Mouse (Mus musculus) gastrocnemius, postnatal 10 days (tissue): ENCODE results near the gene Itpr1. TPM values are rescaled to one million over a fixed set of nuclear protein-coding genes. Genes with fewer than 3 reads are reported as not detected.
"Not testable (repeated sequence)": the region's sequence is repeated elsewhere in the genome, so short reads cannot be mapped to it uniquely, and the experiment has no call there.

ENCODE experiments used
- DNase-seq: peaks from one replicate; pipeline ENCODE4 v3.0.0; 2021; ENCODE audit warnings: mixed read lengths
- total RNA-seq, 2 experiments: library from RNA; stranded (reverse); gene quantifications; 2 replicates each; pipeline ENCODE4 v1.2.3; 2021

Gene Itpr1
- total RNA-seq, 2 experiments from 2014 or later: 19.7 to 30.6 TPM

DNA sequence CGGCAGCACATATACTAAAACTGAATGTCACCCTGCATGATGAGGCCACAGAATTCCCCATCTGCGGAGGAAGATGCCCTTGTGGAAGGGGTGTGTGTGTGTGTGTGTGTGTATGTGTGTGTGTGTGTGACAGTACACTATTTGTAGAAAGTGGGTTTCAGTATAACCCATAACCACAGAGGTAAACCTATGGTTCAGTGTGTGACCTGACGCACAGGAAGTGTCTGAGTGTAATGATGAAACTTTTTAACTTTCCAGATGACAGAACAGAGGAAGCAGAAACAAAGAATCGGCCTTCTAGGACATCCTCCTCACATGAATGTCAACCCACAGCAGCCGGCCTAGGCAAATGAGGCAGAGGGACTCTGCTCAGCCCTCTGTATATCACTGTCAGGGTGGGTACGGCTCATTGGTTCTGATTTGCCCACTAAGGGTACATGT lies 336.6 kb downstream of the Itpr1 start:
- DNase-seq: no peak

DNA sequence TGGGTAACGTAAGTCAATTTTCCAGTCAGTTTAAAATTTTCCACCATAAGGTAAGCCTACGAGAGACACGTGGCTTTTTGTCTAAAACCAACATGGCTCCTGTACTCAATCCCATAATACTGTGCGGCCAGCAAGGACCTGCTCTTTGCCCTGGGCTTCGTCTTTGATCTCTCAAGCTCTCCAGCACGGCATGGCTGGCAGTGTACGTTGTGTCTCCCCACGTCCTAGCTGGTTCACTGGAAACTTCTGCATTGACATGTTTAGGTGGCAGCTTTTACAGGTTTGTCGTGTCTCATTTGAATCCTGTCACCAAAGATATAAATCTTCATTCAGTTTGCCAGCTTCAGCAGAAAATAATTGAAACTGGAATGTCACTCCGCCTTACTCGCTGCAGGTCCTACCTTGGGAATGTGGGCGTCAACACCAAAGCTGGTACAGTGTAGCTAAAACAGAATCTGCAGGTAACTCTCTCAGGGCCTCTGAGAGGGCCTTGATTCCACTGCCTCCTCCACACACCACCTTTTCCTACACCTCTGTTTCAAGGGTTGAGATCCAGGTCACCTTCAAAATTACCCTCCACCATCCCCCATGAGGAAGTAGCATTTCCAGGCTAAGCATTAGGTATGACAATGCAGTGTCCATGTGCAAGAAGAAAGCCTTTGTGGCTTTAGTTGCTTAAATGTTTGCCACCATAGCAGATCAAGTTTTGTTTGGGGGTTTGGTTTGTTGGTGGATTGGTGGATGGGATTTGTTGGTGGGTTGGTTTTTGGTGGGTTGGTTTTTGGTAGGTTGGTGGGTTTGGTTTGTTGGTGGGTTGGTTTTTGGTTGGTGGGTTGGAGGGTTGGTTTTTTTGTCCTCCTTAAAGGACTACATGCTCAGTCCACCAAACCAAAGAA lies 339.1 kb downstream of the Itpr1 start:
- DNase-seq: no peak

DNA sequence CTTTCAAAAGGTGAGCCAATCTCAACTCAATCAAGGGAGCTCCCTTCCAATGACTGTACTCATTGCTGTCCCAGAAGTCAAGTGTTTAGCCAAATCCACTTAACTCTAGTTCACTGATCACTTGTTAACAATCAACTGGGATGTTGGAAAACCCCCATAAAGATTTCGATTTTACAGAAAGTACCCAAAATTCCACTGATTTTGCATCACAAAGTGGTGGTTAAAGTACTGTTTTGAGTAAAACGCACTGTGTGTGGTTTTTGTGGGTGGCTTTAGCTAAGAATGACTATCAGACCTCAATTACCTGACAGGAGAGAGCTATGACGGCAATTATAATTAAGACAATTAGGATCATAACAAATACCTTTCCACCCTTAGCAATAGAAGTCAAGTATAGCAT lies 340.1 kb downstream of the Itpr1 start:
- DNase-seq: no peak

DNA sequence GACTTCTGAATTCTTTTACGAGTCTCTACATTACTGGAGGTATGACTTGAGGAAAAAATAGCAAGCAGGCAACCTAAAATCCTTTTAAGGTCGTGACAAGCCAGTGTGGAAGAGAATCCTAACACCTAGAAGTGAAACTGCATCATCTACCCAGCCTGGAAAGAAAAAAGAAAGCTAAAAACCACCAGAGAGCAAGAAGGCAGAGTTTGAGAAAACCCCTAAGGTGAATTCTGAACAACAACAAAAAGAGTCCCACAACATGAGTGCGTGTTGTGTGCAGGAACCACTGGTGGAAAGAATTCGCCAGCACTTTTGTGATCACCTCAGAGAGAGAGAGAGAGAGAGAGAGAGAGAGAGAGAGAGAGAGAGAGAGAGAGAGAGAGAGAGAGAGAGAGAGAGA lies 340.6 kb downstream of the Itpr1 start:
- DNase-seq: no peak

DNA sequence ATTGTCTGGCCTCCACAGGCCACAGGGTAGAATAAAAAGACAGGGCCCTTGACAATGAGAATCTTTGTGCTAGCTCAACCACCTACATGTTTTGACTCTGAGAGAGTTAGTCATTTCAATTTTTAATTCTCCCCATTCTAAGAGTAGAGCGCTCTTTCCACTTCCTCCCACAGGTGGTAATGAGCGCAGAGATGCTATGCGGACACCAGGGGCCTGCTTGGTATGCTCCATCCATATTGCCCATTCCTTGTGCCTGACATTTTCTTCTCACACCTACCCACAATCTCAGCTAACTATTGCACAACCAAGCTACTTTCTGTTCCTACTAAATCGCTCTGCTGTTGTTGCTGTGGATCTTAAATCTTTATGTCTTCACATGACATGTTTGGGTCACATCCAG lies 341.5 kb downstream of the Itpr1 start:
- no peak for DNase-seq

DNA sequence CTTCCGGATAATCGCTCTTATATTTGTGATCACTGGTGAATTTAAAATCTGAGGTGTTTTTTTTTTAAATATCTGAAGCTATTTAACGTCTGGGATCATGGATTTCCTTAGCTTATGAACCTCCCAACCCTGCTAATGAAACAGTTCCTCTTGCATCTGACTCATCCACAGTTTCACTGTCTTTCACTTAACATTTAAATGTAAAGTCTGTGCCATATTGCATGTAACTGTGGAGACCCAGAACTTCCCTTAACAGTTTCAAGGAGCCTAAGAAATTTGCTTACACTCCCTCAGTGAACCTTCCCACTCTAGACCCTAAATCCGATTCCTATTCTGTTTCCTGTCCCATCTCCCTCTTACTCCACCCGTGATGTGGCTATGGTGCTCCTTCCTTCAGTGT lies 342.0 kb downstream of the Itpr1 start:
- DNase-seq: no peak

DNA sequence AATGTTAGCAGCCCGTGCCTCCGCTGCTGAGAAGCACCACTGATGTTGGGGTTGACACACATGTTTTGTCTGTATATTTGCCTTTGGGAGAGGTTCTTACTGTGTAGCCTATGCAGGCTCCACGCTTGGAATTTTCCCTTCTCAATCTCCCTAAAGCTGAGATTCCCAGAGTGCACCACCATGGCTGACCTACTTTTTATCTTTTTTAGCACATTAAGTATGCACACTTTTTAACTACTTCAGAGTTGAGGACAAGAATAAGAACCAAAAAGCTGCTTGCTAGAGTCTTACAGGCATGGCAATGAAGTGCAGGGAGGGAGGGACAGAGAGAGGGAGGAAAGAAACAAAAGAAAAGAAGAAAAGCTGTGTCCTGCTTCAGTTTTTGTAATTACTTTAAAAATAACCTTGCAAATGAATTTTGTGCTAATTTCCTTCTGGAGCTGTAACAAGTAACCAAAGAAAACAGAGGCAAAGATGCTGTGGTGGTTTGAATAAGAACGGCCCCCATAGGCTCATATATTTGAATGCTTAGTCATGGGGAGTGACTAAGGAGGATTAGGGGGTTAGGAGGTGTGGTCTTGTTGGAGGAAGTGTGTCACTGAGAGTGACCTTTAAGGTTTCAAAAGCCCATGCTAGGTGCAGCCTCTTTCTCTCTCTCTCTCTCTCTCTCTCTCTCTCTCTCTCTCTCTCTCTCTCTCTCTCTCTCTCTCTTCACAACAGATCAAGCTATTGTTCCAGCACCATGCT lies 344.9 kb downstream of the Itpr1 start:
- DNase-seq: no peak

DNA sequence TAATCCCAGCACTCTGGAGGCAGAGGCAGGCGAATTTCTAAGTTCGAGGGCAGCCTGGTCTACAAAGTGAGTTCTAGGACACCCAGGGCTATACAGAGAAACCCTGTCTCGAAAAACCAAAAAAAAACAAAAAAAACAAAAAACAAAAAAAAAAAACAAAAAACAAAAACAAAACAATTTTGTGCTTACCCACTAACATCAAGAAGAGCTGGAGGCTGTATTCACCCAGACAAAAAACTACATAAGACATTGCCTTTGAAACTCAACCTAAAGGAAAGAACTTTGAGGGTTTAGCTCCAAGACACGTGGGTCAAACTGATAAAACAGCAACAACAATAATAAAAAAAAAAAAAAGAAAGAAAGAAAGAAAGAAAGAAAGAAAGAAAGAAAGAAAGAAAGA lies 346.3 kb downstream of the Itpr1 start:
- DNase-seq: not testable (repeated sequence)

DNA sequence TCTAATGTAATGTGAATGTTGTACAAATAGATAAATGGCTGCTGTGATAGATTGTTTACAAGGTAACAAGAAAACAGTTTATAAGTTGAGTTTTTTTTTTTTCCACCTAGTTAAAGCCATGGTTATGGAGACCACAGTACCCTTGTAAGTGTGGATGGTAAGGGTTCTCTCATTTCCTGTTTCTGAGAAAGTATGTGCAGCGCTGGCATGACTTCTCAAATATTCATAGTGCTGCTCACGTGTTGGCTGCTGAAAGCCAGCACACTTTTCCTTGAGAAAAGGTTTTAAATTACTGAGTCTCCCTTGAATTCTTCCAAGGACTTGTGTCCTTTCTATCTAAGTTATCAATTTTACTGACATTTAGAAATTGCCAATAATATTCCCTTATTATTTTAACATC lies 350.1 kb downstream of the Itpr1 start:
- DNase-seq: no peak

DNA sequence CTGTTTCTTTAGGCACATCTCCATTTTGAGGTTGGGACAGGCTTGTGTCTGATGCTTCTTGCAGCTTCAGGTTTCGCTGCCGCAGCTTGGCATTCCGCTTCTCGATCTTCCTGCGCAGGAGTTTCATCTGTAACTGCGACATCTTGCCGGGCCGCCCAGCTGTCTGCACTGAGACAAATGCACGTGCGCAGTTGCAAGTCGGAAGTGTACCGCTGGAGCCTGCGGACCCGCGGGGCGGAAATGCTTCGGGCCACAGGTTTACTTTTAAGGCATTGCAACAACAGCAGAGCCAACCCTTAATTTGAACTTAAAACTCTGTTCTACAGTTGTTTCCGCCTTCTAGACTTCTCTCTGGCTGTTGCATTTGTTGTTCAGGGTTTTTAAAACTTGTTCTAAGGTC lies 352.6 kb downstream of the Itpr1 start:
- not testable (repeated sequence) for DNase-seq

DNA sequence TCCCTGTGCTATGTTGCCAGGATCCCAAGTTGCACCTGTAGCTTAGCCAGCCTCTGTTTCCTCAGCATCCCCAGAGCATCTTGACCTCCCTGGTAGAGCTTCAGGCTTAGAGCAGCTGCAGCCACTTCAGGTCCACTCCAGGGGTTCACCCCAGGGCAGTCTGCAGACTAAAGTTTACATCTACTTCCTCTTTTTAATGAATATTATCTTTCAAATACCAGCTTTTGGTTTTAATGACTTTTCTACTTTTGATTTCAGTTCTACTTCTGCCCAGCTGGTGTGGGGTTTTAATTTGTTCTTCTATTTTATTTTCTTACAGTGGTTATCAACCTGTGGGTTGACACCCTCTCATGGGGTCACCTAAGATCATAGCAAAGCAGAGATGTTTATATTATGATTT lies 353.7 kb downstream of the Itpr1 start:
- DNase-seq: no peak

DNA sequence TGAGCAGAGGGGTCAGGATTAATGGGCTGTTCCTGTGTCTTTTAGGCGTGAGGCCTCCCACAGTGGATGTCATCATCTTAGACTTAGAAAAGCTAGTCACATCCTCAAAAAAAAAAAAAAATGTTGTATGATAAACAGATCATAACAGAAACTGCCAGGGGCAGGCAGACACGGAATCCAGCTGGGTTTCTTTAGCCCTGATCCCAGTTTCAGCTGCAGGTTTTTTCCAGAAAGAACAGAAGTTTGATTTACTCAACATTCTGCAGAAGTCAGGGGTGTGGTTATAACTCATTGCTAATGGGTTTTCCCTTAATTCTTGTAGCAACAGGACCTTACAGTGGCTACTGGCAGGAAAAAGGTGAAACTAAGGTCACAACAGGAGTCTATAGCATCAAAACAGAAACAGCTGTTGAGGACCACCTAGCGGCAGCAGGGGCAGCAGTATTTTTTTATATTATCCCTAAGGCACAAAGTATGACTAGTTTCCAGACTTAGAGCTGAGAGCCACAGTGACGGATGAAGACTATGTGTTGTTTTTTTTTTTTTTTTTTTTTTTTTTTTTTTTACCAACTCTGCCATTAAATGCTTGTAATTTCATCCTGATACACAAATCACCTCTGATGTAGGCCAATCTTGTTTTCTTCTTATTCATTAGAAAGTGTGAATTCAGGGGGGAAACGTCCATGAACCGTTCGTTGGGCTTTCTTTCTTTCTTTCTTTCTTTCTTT lies 356.7 kb downstream of the Itpr1 start:
- DNase-seq: no peak

DNA sequence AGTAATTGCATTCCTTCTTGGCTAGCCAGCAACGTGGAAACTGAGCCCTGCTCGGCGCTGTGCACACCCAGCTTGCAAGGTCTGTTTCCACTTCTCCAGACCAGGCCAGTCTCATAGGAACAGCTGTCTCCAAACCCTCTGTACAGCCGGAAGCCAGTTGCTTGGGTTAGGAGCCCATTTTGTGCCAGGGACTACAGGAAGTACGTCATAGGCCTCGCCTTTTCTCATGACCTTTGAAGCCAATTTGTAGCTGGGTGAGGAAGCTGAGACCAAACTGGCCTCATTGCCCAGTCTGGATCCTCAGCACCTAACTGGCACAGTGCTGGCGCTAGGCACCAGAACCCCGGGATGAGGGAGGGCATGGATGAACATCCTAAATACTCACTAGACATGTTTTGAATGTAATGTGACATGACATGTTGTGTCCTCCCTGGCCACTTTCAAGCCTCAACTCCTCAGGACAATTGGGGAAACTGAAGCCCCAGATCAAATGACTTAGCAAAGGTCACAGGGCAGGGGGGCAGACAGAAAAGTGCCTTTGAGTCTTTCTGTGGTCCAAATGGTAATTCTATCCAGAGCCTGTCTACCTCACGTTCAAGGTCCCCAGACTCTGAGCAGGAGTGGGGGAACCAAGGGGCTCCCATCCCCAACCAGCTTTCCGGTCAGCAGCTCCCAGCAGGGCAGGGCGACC lies 357.6 kb downstream of the Itpr1 start:
- DNase-seq: peak; percentile 35

DNA sequence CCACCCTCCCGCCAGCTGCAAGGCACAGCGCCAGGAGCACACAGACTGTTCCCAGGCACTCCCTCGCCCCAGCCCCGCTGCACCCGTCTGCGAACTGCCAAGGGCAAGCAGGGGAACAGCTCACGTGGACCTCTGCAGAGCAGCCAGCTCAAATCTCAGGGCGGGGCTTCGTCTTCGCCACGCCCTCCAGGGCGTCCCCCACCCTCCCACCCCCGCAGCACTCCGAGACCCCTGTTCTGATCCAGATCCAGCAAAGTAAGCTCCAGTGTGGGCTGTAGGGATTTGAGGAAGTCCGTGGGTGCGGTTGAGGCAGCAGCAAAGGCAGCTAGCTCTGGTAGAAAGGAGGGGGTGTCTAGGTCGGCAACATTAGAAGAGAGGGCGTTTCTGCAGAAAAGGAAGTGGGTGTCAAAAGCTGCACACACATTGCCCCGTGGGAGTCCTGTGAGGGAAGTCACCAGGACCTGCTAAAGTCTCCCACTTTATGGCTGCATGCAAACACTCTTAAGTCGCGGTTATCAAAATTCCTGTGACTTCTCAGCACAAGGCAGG lies 358.2 kb downstream of the Itpr1 start:
- peak; percentile 88 for DNase-seq

DNA sequence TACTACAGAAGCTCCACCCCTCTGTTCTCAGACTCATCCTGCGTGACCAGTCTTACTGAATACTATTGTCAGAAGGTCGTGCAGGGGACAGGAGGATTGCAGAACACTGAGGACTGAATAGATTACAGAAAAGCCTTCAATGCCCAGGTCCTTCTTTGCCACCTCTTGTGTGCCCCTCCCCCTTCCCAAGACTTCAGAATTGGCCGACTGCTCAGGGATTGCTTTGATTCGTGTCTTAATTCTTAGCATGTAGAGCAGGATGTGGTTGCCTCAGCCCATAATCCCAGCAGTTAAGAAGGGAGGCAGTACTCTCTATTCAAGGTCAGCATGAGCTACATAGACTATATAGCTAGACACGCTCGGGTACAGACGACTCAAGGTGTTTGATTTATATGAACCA lies 359.8 kb downstream of the Itpr1 start:
- no peak for DNase-seq

DNA sequence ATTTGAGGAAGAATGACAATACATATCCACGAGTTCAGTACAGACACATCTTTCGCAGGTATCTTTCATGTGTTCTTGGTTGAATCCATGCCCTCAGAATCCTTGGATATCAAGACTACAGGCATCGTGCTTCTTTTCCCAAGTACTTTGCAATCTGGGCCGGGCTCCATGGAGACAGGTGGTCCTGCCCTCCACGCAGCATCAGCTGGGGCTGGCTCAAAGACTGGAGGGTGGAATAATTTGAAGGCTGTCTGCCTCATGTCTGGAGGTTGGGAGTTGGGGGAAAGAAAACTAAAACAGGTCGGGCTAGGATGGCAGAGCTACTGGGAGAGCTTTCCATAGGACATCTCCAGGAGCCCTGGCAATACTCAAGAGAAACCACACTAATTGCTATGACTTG lies 364.2 kb downstream of the Itpr1 start:
- no peak for DNase-seq

DNA sequence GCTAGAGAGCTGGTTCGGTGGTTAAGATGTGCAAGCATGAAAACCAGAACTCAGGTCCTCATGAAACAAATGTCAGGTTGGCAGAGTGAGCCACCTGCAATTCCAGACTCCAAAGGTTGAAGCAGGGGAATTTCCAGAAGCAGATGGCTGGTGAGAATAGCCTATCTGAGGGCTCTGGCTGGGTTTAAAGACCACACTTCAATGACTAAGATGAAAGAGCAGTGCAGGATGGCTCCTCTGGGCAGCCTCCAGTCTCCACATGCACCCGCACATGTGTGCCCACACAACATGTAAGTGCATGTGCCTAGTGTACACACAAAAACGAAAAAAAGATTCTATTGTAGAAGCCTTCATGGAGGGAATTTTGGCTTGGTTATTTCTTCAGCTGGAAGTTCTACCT lies 375.5 kb downstream of the Itpr1 start:
- no peak for DNase-seq

DNA sequence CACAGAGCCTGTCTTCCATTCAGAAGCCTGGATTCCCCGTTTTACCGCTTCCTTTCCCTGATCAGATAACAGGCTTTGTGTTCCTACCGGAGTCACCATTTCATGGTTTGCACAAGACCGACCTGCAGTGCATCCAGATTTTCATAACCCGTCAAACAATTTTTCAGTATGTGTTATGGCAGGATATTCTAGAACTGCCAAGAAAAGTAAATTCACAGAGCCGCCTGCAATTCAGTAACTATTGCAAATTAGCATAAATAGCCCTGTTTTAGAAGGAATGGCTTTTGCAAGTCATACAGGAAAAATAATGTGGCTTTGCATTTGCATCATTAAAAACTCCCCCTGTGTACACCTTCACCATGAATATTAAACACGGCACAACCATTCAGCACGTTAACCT lies 379.3 kb downstream of the Itpr1 start:
- no peak for DNase-seq

DNA sequence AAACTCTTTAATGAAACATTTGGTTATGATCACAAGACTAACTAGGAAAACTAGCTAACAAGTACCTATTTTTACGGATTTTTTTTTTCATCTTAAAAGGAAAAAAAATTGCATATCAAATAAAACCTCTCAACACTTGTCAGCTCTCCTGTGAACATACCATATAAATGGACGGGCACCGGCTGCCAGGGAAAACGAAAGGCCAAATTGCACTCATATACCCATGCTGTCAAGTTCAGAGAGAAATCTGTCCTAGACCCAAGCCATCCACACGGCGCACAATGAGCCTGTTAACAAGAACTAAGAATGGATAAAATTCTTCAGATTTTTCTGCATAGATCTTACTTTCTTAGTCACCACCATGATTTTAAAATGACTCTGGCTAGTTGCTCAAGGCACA lies 379.7 kb downstream of the Itpr1 start:
- no peak for DNase-seq

DNA sequence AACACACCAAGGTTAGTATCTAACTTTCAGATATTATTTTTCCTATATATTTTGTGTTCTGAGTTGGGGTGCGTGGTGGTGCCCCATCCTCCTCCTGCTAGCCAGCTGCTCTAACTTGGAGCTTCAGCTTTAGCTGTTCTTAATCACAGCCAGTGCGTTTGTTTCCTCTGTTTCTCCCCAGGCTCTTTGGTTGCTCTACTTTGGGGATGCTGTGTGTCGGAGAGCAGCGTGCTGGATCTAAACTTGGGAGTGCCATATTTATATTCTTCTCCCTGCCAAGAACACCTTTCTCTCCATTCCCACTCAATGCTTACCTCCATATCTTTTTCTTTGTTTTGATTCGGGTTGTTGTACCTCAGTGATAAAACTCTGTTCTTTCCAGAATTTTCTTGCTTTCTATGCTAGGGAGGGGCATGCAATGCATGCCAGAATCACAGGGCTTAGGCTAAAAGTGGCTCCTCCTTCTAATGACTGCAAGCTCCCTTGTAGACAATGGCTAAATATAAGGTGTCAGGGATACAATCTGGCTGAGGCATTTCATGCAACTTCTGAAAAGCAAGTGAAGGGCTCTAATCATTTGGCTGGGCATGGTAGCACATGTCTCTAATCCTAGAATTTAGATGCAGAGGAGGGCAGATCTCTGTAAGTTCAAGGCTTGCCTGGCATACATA lies 381.4 kb downstream of the Itpr1 start:
- no peak for DNase-seq

DNA sequence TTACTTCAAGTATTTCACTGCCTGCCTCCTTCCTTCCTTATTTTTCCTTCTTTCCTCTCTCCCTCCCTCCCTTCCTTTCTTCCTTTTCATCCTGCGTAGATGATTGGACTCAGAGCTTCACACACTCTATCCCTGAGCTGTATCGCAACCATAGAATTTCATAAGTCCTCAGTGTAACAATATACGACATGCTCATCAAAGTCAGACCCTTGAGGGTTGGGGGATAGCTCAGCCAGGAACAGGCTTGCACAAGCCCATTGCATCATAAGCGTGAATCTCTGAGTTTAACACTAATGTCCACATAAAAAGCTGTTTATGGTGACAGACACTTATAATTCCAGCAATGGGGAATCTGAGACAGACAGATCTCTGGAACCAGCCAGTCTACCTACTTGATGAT lies 385.8 kb downstream of the Itpr1 start:
- DNase-seq: no peak
